Mouse (Mus musculus) fat pad, adult 2 months (tissue): Measurements from ENCODE around the gene Ranbp1.
"Not testable (repeated sequence)": the region's sequence is repeated elsewhere in the genome, so short reads cannot be mapped to it uniquely, and the experiment has no call there.

Source experiments
- DNase-seq: peaks from one replicate; pipeline ENCODE4 v3.0.0-alpha.2; 2011; ENCODE audit warnings: low read depth, low spot score; ENCODE audit errors: extremely low read depth

The Ranbp1 gene

GRCm38 (mm10) chr16:18248433-18249363 is at the start of gene Ranbp1, which contains the start of gene Trmt2a:
Ranbp1 (minus strand) TSS chr16:18248732.
Trmt2a (plus strand) TSS chr16:18248679.
- DNase-seq = peak; percentile 43

GRCm38 (mm10) chr16:18289614-18290013 is 41.1 kb upstream of the Ranbp1 start:
- not testable (repeated sequence) for DNase-seq

- peak; percentile 31 for DNase-seq
Measured at GRCm38 (mm10) chr16:18289067-18289588, 40.6 kb upstream of the Ranbp1 start, which contains the start of gene Dgcr8. Dgcr8 (minus strand) TSS chr16:18289246.

GRCm38 (mm10) chr16:18288581-18289061 is 40.1 kb upstream of the Ranbp1 start:
- DNase-seq = no peak

GRCm38 (mm10) chr16:18288166-18288565 is 39.6 kb upstream of the Ranbp1 start:
- DNase-seq = no peak

GRCm38 (mm10) chr16:18275166-18275565 is 26.6 kb upstream of the Ranbp1 start:
- DNase-seq = no peak

- no peak for DNase-seq
Measured at GRCm38 (mm10) chr16:18268182-18268581, 19.6 kb upstream of the Ranbp1 start.

GRCm38 (mm10) chr16:18265024-18265423 is 16.5 kb upstream of the Ranbp1 start:
- DNase-seq = no peak

- DNase-seq = no peak
Measured at GRCm38 (mm10) chr16:18258221-18258620, 9.7 kb upstream of the Ranbp1 start, which contains the start of gene Gm49776. Gm49776 (minus strand) TSS chr16:18258321.

GRCm38 (mm10) chr16:18253866-18254265 is 5.3 kb upstream of the Ranbp1 start:
- no peak for DNase-seq

- DNase-seq = no peak
Measured at GRCm38 (mm10) chr16:18252736-18253135, 4.2 kb upstream of the Ranbp1 start.

GRCm38 (mm10) chr16:18250828-18251790 is 2.6 kb upstream of the Ranbp1 start:
- DNase-seq = no peak

- DNase-seq = no peak
Measured at GRCm38 (mm10) chr16:18250231-18250630, 1.7 kb upstream of the Ranbp1 start.

- DNase-seq = no peak
Measured at GRCm38 (mm10) chr16:18249364-18249967, 934 bp upstream of the Ranbp1 start.

GRCm38 (mm10) chr16:18247521-18248399 is 772 bp downstream of the Ranbp1 start:
- DNase-seq = no peak

- DNase-seq = no peak
Measured at GRCm38 (mm10) chr16:18241581-18241980, 7.0 kb downstream of the Ranbp1 start.

- DNase-seq = no peak
Measured at GRCm38 (mm10) chr16:18236676-18237501, 11.6 kb downstream of the Ranbp1 start.

GRCm38 (mm10) chr16:18235389-18236065 is 13.0 kb downstream of the Ranbp1 start:
- no peak for DNase-seq
